ENCODE assay signal across 16 mouse cellular contexts in the genomic region with DNA sequence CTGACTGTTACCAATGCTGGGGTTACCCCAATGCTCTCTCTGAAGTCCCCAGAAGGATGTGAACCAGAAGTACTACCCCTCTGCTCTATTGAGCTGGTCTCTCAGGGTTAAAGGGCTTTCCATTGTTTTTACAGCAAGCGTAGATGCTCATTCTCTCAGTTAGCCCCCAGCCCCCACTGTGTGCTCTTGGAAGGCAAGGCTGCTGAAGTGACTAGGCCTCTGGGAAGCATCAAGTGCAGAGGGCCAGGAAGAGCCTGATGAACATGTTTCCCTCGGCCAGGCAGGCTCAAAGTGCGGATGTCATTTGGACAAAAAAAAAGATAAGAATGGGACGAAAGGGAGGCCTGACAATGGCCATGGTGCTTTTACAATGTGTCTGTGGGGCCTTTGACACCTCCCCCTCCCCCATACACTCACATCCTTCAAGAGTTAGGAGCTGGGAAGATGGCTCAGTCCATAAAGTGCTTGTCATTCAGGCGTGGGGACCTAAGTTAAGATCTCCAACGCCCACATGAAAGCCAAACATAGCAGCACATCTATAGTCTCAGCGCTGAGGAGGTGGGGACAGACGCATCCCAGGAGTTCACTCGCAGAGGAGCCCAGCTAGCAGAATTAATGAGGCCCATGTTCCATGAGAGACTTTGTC.
DNase-seq lines count a peak whose midpoint lies in the region; ATAC-seq lines count a peak whose summit lies in the region.
"Had no signal": no experiment of that assay in that cellular context is flagged by ENCODE, and none has a peak within 500 bp of the region (broad histone marks: within the 10 kb centered on the region; RNA-seq: fewer than 3 reads in every experiment).

No protein-coding gene starts in this region.

- no peak for DNase-seq in heart, postnatal 25 days (ENCODE audit: low spot score)
- DNase-seq in lung, postnatal 36 days: no peak
- peak; percentile 65 to 69 for DNase-seq in left cerebral cortex, adult 18-20 months (ENCODE audit: low spot score in 2 of 2)
- DNase-seq in limb, embryonic 10.5 days (ENCODE audit: low spot score): no peak
- no peak for DNase-seq in adrenal gland, adult 2 months
- no peak for DNase-seq in ovary, postnatal 14 days (ENCODE audit: low spot score)
- DNase-seq: cerebellum, adult 11-12 months; thymus, postnatal 25 days had no signal

- H3K9me3 ChIP-seq in heart, embryonic 12.5 days (replicated peaks): no peaks in the 10 kb centered on the region
- no peaks in the 10 kb centered on the region for H3K9me3 ChIP-seq in lung, embryonic 15.5 days
- H3K9me3 ChIP-seq in limb, embryonic 10.5 days (replicated peaks): no peaks in the 10 kb centered on the region
- H3K9me3 ChIP-seq: embryonic facial prominence, embryonic 13.5 days; G1E; liver, embryonic 12.5 days; midbrain, embryonic 15.5 days had no signal

- intact Hi-C loops in heart, postnatal 25 days (cut with DNase I): no loop called here

- no peak overlapping the region for H3K9ac ChIP-seq in heart, embryonic 12.5 days
- H3K9ac ChIP-seq in lung, embryonic 15.5 days: no peak overlapping the region
- H3K9ac ChIP-seq: embryonic facial prominence, embryonic 13.5 days; liver, embryonic 12.5 days; midbrain, embryonic 15.5 days had no signal

- H3K27ac ChIP-seq in heart, embryonic 12.5 days (ENCODE audit: poor library complexity, severe bottlenecking): peak overlapping the region; percentile 76
- no peak overlapping the region for H3K27ac ChIP-seq in lung, embryonic 15.5 days
- peak overlapping the region; percentile 30; the same call in 1 of the 2 replicates for H3K27ac ChIP-seq in limb, embryonic 10.5 days
- H3K27ac ChIP-seq: embryonic facial prominence, embryonic 13.5 days; liver, embryonic 12.5 days; macrophage; midbrain, embryonic 15.5 days had no signal

- H3K27me3 ChIP-seq in heart, embryonic 12.5 days (replicated peaks): no peaks in the 10 kb centered on the region
- no peaks in the 10 kb centered on the region for H3K27me3 ChIP-seq in lung, embryonic 15.5 days
- H3K27me3 ChIP-seq in limb, embryonic 10.5 days (ENCODE audit: low read depth, poor library complexity, severe bottlenecking): no peaks in the 10 kb centered on the region
- H3K27me3 ChIP-seq: embryonic facial prominence, embryonic 13.5 days; midbrain, embryonic 15.5 days had no signal

- H3K4me3 ChIP-seq in heart, embryonic 12.5 days: no peak overlapping the region
- no peak overlapping the region for H3K4me3 ChIP-seq in lung, embryonic 15.5 days
- H3K4me3 ChIP-seq in limb, embryonic 10.5 days: no peak overlapping the region
- H3K4me3 ChIP-seq: embryonic facial prominence, embryonic 13.5 days; liver, embryonic 12.5 days; midbrain, embryonic 15.5 days had no signal

- WGBS in heart, embryonic 12.5 days: 13% methylated on average over 9 of the region's 9 CpGs
- WGBS in lung, embryonic 15.5 days: 35% methylated on average over 9 of the region's 9 CpGs
- 55% methylated on average over 9 of the region's 9 CpGs for WGBS in limb, embryonic 10.5 days

- peaks cover 59% of the 10 kb centered on the region for H3K4me1 ChIP-seq in heart, embryonic 12.5 days (replicated peaks)
- H3K4me1 ChIP-seq in lung, embryonic 15.5 days: peaks cover 27% of the 10 kb centered on the region
- peaks cover 42% of the 10 kb centered on the region for H3K4me1 ChIP-seq in limb, embryonic 10.5 days

- no peaks in the 10 kb centered on the region for H3K36me3 ChIP-seq in heart, embryonic 12.5 days
- H3K36me3 ChIP-seq in lung, embryonic 15.5 days: no peaks in the 10 kb centered on the region
- H3K36me3 ChIP-seq in limb, embryonic 10.5 days: no peaks in the 10 kb centered on the region
- H3K36me3 ChIP-seq: embryonic facial prominence, embryonic 13.5 days; G1E; liver, embryonic 12.5 days; midbrain, embryonic 15.5 days had no signal

- H3K4me2 ChIP-seq in heart, embryonic 12.5 days: peak overlapping the region; percentile 6; the same call in 1 of the 2 replicates
- H3K4me2 ChIP-seq in lung, embryonic 15.5 days: no peak overlapping the region
- H3K4me2 ChIP-seq: embryonic facial prominence, embryonic 13.5 days; liver, embryonic 12.5 days; midbrain, embryonic 15.5 days had no signal

- peak; percentile 79 for ATAC-seq in heart, embryonic 12.5 days (ENCODE audit: insufficient number of reproducible peaks, low FRiP score)
- peak; percentile 46; the same call in 1 of the 2 replicates for ATAC-seq in lung, embryonic 15.5 days (ENCODE audit: borderline replicate concordance, extremely low read depth, low FRiP score, low TSS enrichment)
- ATAC-seq: inflammation-experienced regulatory T-cells, adult 6 months; liver, embryonic 12.5 days; midbrain, embryonic 15.5 days had no signal

Comparison
In these comparisons a context has a peak if more than half of its experiments do, and no peak if none do; other contexts are left out.
1. DNase-seq: peak in left cerebral cortex, adult 18-20 months (2 of 2); none in heart, postnatal 25 days (single experiment), lung, postnatal 36 days (single experiment), limb, embryonic 10.5 days (single experiment), adrenal gland, adult 2 months (single experiment) and ovary, postnatal 14 days (single experiment).